Comparison of ENCODE assay signal across 18 mouse cellular contexts in genomic region chr13:63402823-63403222, GRCm38 (mm10).
A peak's percentile ranks its signal among the peaks of the same experiment; 100 is the strongest.
DNase-seq lines count a peak whose midpoint lies in the region; ATAC-seq and TF ChIP-seq lines count a peak whose summit lies in the region.
"Had no signal": no experiment of that assay in that cellular context is flagged by ENCODE, and none has a peak within 500 bp of the region (broad histone marks: within the 10 kb centered on the region; RNA-seq: fewer than 3 reads in every experiment).

No protein-coding gene starts in this region.

- no peak for TF ChIP-seq CTCF in left cerebral cortex, adult 2 months (IDR thresholded peaks at IDR 0.05)

- no peak overlapping the region for H3K4me3 ChIP-seq in kidney, embryonic 16.5 days (ENCODE audit: low read length)
- no peak overlapping the region for H3K4me3 ChIP-seq in intestine, embryonic 16.5 days (ENCODE audit: low read length)
- no peak overlapping the region for H3K4me3 ChIP-seq in hindbrain, embryonic 13.5 days
- no peak overlapping the region for H3K4me3 ChIP-seq in left cerebral cortex, adult 2 months
- H3K4me3 ChIP-seq: hindbrain, embryonic 12.5 days; liver, embryonic 13.5 days; neural tube, embryonic 12.5 days had no signal

- no peak overlapping the region for H3K27ac ChIP-seq in kidney, embryonic 16.5 days (ENCODE audit: low read length)
- no peak overlapping the region for H3K27ac ChIP-seq in intestine, embryonic 16.5 days (ENCODE audit: low read length)
- H3K27ac ChIP-seq in hindbrain, embryonic 13.5 days, result no peak overlapping the region
- no peak overlapping the region for H3K27ac ChIP-seq in left cerebral cortex, adult 2 months
- H3K27ac ChIP-seq: hindbrain, embryonic 12.5 days; liver, embryonic 13.5 days; neural tube, embryonic 12.5 days had no signal

- peak; percentile 15 to 24 for DNase-seq in kidney, postnatal 4 days
- DNase-seq in cerebellum, adult 18-20 months, result peak; percentile 47 to 59
- peak; percentile 41 to 48 for DNase-seq in cerebellum, postnatal 25 days
- no peak for DNase-seq in left cerebral cortex, adult 2 months (ENCODE audit: extremely low spot score in 1 of 2, low spot score in 2 of 2)
- DNase-seq: adrenal gland, postnatal 25 days; forebrain, postnatal 0 days; kidney, adult 11 months; kidney, postnatal 10 days; liver, embryonic 13.5 days; right cerebral cortex, postnatal 25 days; thymus, postnatal 4 days had no signal

- H3K4me1 ChIP-seq in kidney, embryonic 16.5 days (ENCODE audit: insufficient read depth, low read length), result 0 out of 2 replicates have a peak, but pooled peaks cover 3% of the 10 kb centered on the region
- H3K4me1 ChIP-seq in intestine, embryonic 16.5 days (ENCODE audit: control insufficient read depth, insufficient read depth, low read length), result 0 out of 2 replicates have a peak, but pooled peaks cover 3% of the 10 kb centered on the region
- no peaks in the 10 kb centered on the region for H3K4me1 ChIP-seq in hindbrain, embryonic 13.5 days (replicated peaks)
- H3K4me1 ChIP-seq: hindbrain, embryonic 12.5 days; liver, embryonic 13.5 days; neural tube, embryonic 12.5 days had no signal

- H3K27me3 ChIP-seq in kidney, embryonic 16.5 days (ENCODE audit: insufficient read depth, low read length), result no peaks in the 10 kb centered on the region
- no peaks in the 10 kb centered on the region for H3K27me3 ChIP-seq in intestine, embryonic 16.5 days (replicated peaks; ENCODE audit: control insufficient read depth, insufficient read depth, low read length)
- no peaks in the 10 kb centered on the region for H3K27me3 ChIP-seq in hindbrain, embryonic 13.5 days
- H3K27me3 ChIP-seq: hindbrain, embryonic 12.5 days; liver, embryonic 13.5 days; neural tube, embryonic 12.5 days; Patski had no signal

- H3K9ac ChIP-seq in kidney, embryonic 16.5 days (replicated peaks; ENCODE audit: low read length), result no peak overlapping the region
- H3K9ac ChIP-seq in intestine, embryonic 16.5 days (ENCODE audit: low read depth, low read length), result no peak overlapping the region
- H3K9ac ChIP-seq in hindbrain, embryonic 13.5 days, result no peak overlapping the region
- H3K9ac ChIP-seq: forebrain, postnatal 0 days; hindbrain, embryonic 12.5 days; liver, embryonic 13.5 days; neural tube, embryonic 12.5 days had no signal

- H3K9me3 ChIP-seq in kidney, embryonic 16.5 days (ENCODE audit: low read length), result no peaks in the 10 kb centered on the region
- H3K9me3 ChIP-seq in intestine, embryonic 16.5 days (ENCODE audit: control insufficient read depth, low read length), result no peaks in the 10 kb centered on the region
- no peaks in the 10 kb centered on the region for H3K9me3 ChIP-seq in hindbrain, embryonic 13.5 days
- H3K9me3 ChIP-seq: hindbrain, embryonic 12.5 days; liver, embryonic 13.5 days; neural tube, embryonic 12.5 days had no signal

- H3K4me2 ChIP-seq in kidney, embryonic 16.5 days (replicated peaks; ENCODE audit: low read depth, low read length), result no peak overlapping the region
- H3K4me2 ChIP-seq in intestine, embryonic 16.5 days (ENCODE audit: low read depth, low read length), result no peak overlapping the region
- H3K4me2 ChIP-seq in hindbrain, embryonic 13.5 days, result no peak overlapping the region
- H3K4me2 ChIP-seq: hindbrain, embryonic 12.5 days; liver, embryonic 13.5 days; neural tube, embryonic 12.5 days had no signal

- H3K36me3 ChIP-seq in kidney, embryonic 16.5 days (ENCODE audit: insufficient read depth, low read length), result no peaks in the 10 kb centered on the region
- H3K36me3 ChIP-seq in intestine, embryonic 16.5 days (ENCODE audit: control insufficient read depth, insufficient read depth, low read length), result no peaks in the 10 kb centered on the region
- no peaks in the 10 kb centered on the region for H3K36me3 ChIP-seq in hindbrain, embryonic 13.5 days
- H3K36me3 ChIP-seq: liver, embryonic 13.5 days; neural tube, embryonic 12.5 days had no signal

- no peak for ATAC-seq in kidney, embryonic 16.5 days (ENCODE audit: low FRiP score, low TSS enrichment)
- peak; percentile 63 for ATAC-seq in intestine, embryonic 16.5 days
- ATAC-seq in hindbrain, embryonic 13.5 days (ENCODE audit: low FRiP score), result no peak
- ATAC-seq: activated CD4-positive, CD25-positive, alpha-beta regulatory T cell, adult 4 months; forebrain, postnatal 0 days; Patski had no signal

- WGBS in kidney, embryonic 16.5 days, result 63% methylated on average over 2 of the region's 2 CpGs
- WGBS in intestine, embryonic 16.5 days, result 58% methylated on average over 2 of the region's 2 CpGs
- 86% methylated on average over 2 of the region's 2 CpGs for WGBS in hindbrain, embryonic 13.5 days

- intact Hi-C loops in left cerebral cortex, adult 2 months (cut with DNase I), result no loop called here

Comparison
In these comparisons a context has a peak if more than half of its experiments do, and no peak if none do; other contexts are left out.
1. DNase-seq: peak in kidney, postnatal 4 days (2 of 2), cerebellum, adult 18-20 months (2 of 2) and cerebellum, postnatal 25 days (2 of 2); none in left cerebral cortex, adult 2 months (0 of 2).